Mouse (Mus musculus) thymus, adult 2 months (tissue): ENCODE results near the gene Crocc. TPM values are rescaled to one million over a fixed set of nuclear protein-coding genes. Genes with fewer than 3 reads are reported as not detected.
A peak's percentile ranks its signal among the peaks of the same experiment; 100 is the strongest.

Experiments used
- DNase-seq: peaks from one replicate; pipeline ENCODE4 v3.0.0; 2021
- H3K27ac ChIP-seq: fragments of 200-500 bp; 2 replicates; pipeline ENCODE4 v1.5.1; 2012; ENCODE audit warnings: low read length, control low read depth; ENCODE audit not compliant: control insufficient read depth, insufficient read depth
- H3K27me3 ChIP-seq: fragments of 200-500 bp; 2 replicates; pipeline ENCODE4 v1.6.1; 2012; ENCODE audit warnings: mild to moderate bottlenecking, low read length, moderate library complexity, mixed read lengths; ENCODE audit not compliant: control insufficient read depth, insufficient read depth
- H3K36me3 ChIP-seq: fragments of 200-500 bp; 2 replicates; pipeline ENCODE4 v1.6.1; 2012; ENCODE audit warnings: mild to moderate bottlenecking, low read length, moderate library complexity; ENCODE audit not compliant: control insufficient read depth, insufficient read depth
- H3K4me1 ChIP-seq: fragments of 200-500 bp; replicated peaks from 2 replicates; pipeline ENCODE4 v1.6.1; 2012; ENCODE audit warnings: low read length; ENCODE audit not compliant: control insufficient read depth, insufficient read depth
- H3K4me3 ChIP-seq: fragments of 200-500 bp; 2 replicates; pipeline ENCODE4 v1.5.1; 2012; ENCODE audit warnings: mild to moderate bottlenecking, low read length, control low read depth, moderate library complexity; ENCODE audit not compliant: control insufficient read depth, insufficient read depth
- CTCF ChIP-seq: fragments of 200-500 bp; IDR thresholded peaks from 2 replicates; pipeline ENCODE4 v1.5.1; 2012; ENCODE audit warnings: mild to moderate bottlenecking, control low read depth, low read length, moderate library complexity, borderline replicate concordance; ENCODE audit not compliant: control insufficient read depth, poor library complexity, insufficient read depth; ENCODE audit errors: extremely low read depth
- POLR2A ChIP-seq: fragments of 200-500 bp; IDR thresholded peaks from 2 replicates; pipeline ENCODE4 v1.6.1; 2012; ENCODE audit warnings: mild to moderate bottlenecking, low read length, control low read depth, moderate library complexity; ENCODE audit not compliant: control insufficient read depth, poor library complexity, insufficient read depth; ENCODE audit errors: extremely low read depth
- WGBS: fragments of 180-500 bp; shearing (Covaris S2); methylation state at CpG from one replicate; pipeline ENCODE4 v1.1.7; 2018; 5-methylcytosine and 5-hydroxymethylcytosine counted together
- polyA plus RNA-seq: library from polyadenylated mRNA; depleted of rRNA; stranded (reverse); fragments of >200 nt; gene quantifications from 2 replicates; pipeline ENCODE4 v1.2.3, GENCODE M21; 2012

The Crocc gene
- polyA plus RNA-seq, 1 experiment = 12.9 TPM

GRCm38 (mm10) chr4:141069731-141070130 is 9.4 kb upstream of the Crocc start:
- H3K27me3 ChIP-seq = no peaks in the 10 kb centered on the region
- H3K4me3 ChIP-seq = no peak overlapping the region
- DNase-seq = peak; percentile 57
- TF ChIP-seq POLR2A = no peak
- peak; percentile 68; the same call in 1 of the 2 replicates for TF ChIP-seq CTCF
- H3K27ac ChIP-seq = no peak overlapping the region
- no peaks in the 10 kb centered on the region for H3K4me1 ChIP-seq
- H3K36me3 ChIP-seq = peaks cover 53% of the 10 kb centered on the region
- 68% methylated on average over 4 of the region's 4 CpGs for WGBS

- TF ChIP-seq CTCF (no peak), POLR2A (no peak)
- H3K27ac ChIP-seq = no peak overlapping the region
- no peak overlapping the region for H3K4me3 ChIP-seq
- H3K4me1 ChIP-seq = no peaks in the 10 kb centered on the region
- peaks cover 51% of the 10 kb centered on the region for H3K36me3 ChIP-seq
- DNase-seq = no peak
- no peaks in the 10 kb centered on the region for H3K27me3 ChIP-seq
- 95% methylated on average over 8 of the region's 8 CpGs for WGBS
Measured at GRCm38 (mm10) chr4:141068655-141069054, 8.3 kb upstream of the Crocc start.

- Histone ChIP-seq H3K27ac (no peak overlapping the region), H3K4me3 (no peak overlapping the region), H3K27me3 (no peaks in the 10 kb centered on the region), H3K4me1 (no peaks in the 10 kb centered on the region), H3K36me3 (peaks cover 44% of the 10 kb centered on the region)
- WGBS = 91% methylated on average over 9 of the region's 9 CpGs
- DNase-seq = no peak
- TF ChIP-seq CTCF (no peak), POLR2A (no peak)
Measured at GRCm38 (mm10) chr4:141067516-141068046, 7.2 kb upstream of the Crocc start.

DNA sequence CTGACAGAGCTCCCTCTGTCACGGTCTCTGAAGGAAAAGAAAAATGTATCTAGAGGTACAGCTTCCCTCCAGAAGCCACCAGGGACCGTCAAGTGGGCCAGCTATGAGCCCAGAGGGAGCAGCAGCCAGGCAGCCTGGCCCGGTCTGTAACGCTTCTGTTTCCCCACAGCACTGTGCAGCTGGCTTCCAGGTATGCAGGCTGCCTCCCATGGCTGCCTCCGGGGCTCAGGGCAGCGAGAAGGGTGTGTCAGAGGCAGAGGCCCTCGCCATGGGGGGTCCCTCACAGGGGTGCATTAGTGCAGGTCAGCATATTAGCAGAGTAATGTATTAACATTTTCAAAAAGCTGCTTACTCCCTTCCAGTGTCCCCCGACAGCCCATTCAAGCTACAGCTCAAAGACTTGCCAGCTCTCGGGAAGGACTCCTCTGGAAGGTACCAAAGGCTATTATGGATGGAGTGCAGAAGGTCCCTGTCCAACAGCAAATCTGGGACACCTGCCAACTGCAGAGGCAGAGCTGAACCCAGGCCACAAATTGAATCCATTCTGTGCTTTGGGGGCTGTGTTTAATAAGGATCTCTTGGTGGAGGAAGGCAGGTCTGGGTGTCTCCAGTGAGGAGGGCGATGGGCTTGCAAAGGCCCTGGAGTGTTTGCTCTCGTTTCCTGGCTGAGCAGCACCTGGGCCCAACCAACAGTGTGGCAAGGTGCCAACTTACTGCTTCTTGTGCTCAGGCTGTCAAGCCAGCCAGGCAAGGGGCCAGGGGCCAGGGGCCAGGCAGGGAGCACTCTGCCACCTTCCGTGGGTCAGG is 6.6 kb upstream of the Crocc start:
- Histone ChIP-seq H3K4me3 (no peak overlapping the region), H3K27ac (no peak overlapping the region), H3K27me3 (no peaks in the 10 kb centered on the region), H3K4me1 (no peaks in the 10 kb centered on the region), H3K36me3 (peaks cover 41% of the 10 kb centered on the region)
- no peak for TF ChIP-seq CTCF
- TF ChIP-seq POLR2A = no peak
- 88% methylated on average over 12 of the region's 12 CpGs for WGBS
- no peak for DNase-seq

- Histone ChIP-seq H3K27ac (no peak overlapping the region), H3K4me3 (no peak overlapping the region), H3K4me1 (peaks cover 2% of the 10 kb centered on the region; the same call in 1 of the 2 replicates), H3K36me3 (peaks cover 35% of the 10 kb centered on the region), H3K27me3 (no peaks in the 10 kb centered on the region)
- no peak for TF ChIP-seq POLR2A
- peak; percentile 92 for TF ChIP-seq CTCF
- DNase-seq = peak; percentile 86
- 11% methylated on average over 8 of the region's 8 CpGs for WGBS
Measured at GRCm38 (mm10) chr4:141065123-141065522, 4.8 kb upstream of the Crocc start.

GRCm38 (mm10) chr4:141064104-141064659 is 3.8 kb upstream of the Crocc start:
- DNase-seq = no peak
- H3K36me3 ChIP-seq = peaks cover 28% of the 10 kb centered on the region
- peaks cover 9% of the 10 kb centered on the region for H3K4me1 ChIP-seq
- 97% methylated on average over 4 of the region's 4 CpGs for WGBS
- TF ChIP-seq CTCF = no peak
- TF ChIP-seq POLR2A = no peak
- H3K27ac ChIP-seq = no peak overlapping the region
- H3K4me3 ChIP-seq = no peak overlapping the region
- H3K27me3 ChIP-seq = no peaks in the 10 kb centered on the region
